Mouse (Mus musculus): Measurements from ENCODE around the gene Slc22a20.
A peak's percentile ranks its signal among the peaks of the same experiment; 100 is the strongest.

Gene Slc22a20

GRCm38 (mm10) chr19:5986043-5986442 lies at the start of gene Slc22a20:
Gene Slc22a20 (minus strand): TSS chr19:5986143.
- DNase-seq (ENCODE audit: low read depth, low spot score), result no peak

- DNase-seq (ENCODE audit: low read depth, low spot score), result no peak
Measured at GRCm38 (mm10) chr19:6030520-6031280, 44.8 kb upstream of the Slc22a20 start.

GRCm38 (mm10) chr19:6029426-6029825 lies 43.5 kb upstream of the Slc22a20 start:
- no peak for DNase-seq (ENCODE audit: low read depth, low spot score)

- no peak for DNase-seq (ENCODE audit: low read depth, low spot score)
Measured at GRCm38 (mm10) chr19:6028991-6029390, 43.0 kb upstream of the Slc22a20 start.

GRCm38 (mm10) chr19:6023930-6024329 lies 38.0 kb upstream of the Slc22a20 start:
- DNase-seq (ENCODE audit: low read depth, low spot score), result no peak

- DNase-seq (ENCODE audit: low read depth, low spot score), result no peak
Measured at GRCm38 (mm10) chr19:6023059-6023458, 37.1 kb upstream of the Slc22a20 start.

- no peak for DNase-seq (ENCODE audit: low read depth, low spot score)
Measured at GRCm38 (mm10) chr19:6020276-6020675, 34.3 kb upstream of the Slc22a20 start.

- peak; percentile 88 for DNase-seq (ENCODE audit: low read depth, low spot score)
Measured at GRCm38 (mm10) chr19:6018142-6019089, 32.5 kb upstream of the Slc22a20 start.

GRCm38 (mm10) chr19:6016532-6016931 lies 30.6 kb upstream of the Slc22a20 start:
- no peak for DNase-seq (ENCODE audit: low read depth, low spot score)

GRCm38 (mm10) chr19:6015511-6016315 lies 29.8 kb upstream of the Slc22a20 start, which contains the start of gene Capn1:
Gene Capn1 (minus strand): TSS chr19:6015897.
- no peak for DNase-seq (ENCODE audit: low read depth, low spot score)

GRCm38 (mm10) chr19:6014991-6015510 lies 29.1 kb upstream of the Slc22a20 start:
- peak; percentile 80 for DNase-seq (ENCODE audit: low read depth, low spot score)

GRCm38 (mm10) chr19:6013691-6014090 lies 27.7 kb upstream of the Slc22a20 start:
- no peak for DNase-seq (ENCODE audit: low read depth, low spot score)

GRCm38 (mm10) chr19:6009137-6009536 lies 23.2 kb upstream of the Slc22a20 start:
- DNase-seq (ENCODE audit: low read depth, low spot score), result no peak

GRCm38 (mm10) chr19:6007013-6007412 lies 21.1 kb upstream of the Slc22a20 start:
- no peak for DNase-seq (ENCODE audit: low read depth, low spot score)

- no peak for DNase-seq (ENCODE audit: low read depth, low spot score)
Measured at GRCm38 (mm10) chr19:6005541-6005940, 19.6 kb upstream of the Slc22a20 start.

GRCm38 (mm10) chr19:5999969-6000368 lies 14.0 kb upstream of the Slc22a20 start:
- DNase-seq (ENCODE audit: low read depth, low spot score), result no peak

- no peak for DNase-seq (ENCODE audit: low read depth, low spot score)
Measured at GRCm38 (mm10) chr19:5998180-5998579, 12.2 kb upstream of the Slc22a20 start.

- DNase-seq (ENCODE audit: low read depth, low spot score), result no peak
Measured at GRCm38 (mm10) chr19:5994711-5995110, 8.8 kb upstream of the Slc22a20 start.

- no peak for DNase-seq (ENCODE audit: low read depth, low spot score)
Measured at GRCm38 (mm10) chr19:5992012-5992411, 6.1 kb upstream of the Slc22a20 start.

- DNase-seq (ENCODE audit: low read depth, low spot score), result no peak
Measured at GRCm38 (mm10) chr19:5991467-5991866, 5.5 kb upstream of the Slc22a20 start.

GRCm38 (mm10) chr19:5990921-5991320 lies 5.0 kb upstream of the Slc22a20 start:
- DNase-seq (ENCODE audit: low read depth, low spot score), result no peak

Data from c-Kit-negative CD71-positive TER-119-positive erythroid progenitor cells, embryonic 14.5 days (primary cell).